Mouse (Mus musculus) heart, embryonic 16.5 days (tissue): Measurements from ENCODE around the gene Pdxp. TPM values are rescaled to one million over a fixed set of nuclear protein-coding genes. Genes with fewer than 3 reads are reported as not detected.
A peak's percentile ranks its signal among the peaks of the same experiment; 100 is the strongest.

Source experiments
- ATAC-seq: fragments of 200-750 bp; cut with Nextera tagmentation; replicated peaks from 2 replicates; pipeline ENCODE4 v1.8.0; 2017; ENCODE audit warnings: moderate number of reproducible peaks; ENCODE audit not compliant: insufficient read depth, low FRiP score; ENCODE audit errors: extremely low read depth
- H3K27ac ChIP-seq: fragments of 300-500 bp; sonication (generic); 2 replicates; pipeline ENCODE4 v1.5.1; 2014; ENCODE audit warnings: mild to moderate bottlenecking, low read length, control low read depth, moderate library complexity
- H3K27me3 ChIP-seq: fragments of 300-500 bp; sonication (generic); 2 replicates; pipeline ENCODE4 v1.6.1; 2014; ENCODE audit warnings: low read length, mixed read lengths; ENCODE audit not compliant: control insufficient read depth, insufficient read depth
- H3K36me3 ChIP-seq: fragments of 300-500 bp; sonication (generic); 2 replicates; pipeline ENCODE4 v1.6.1; 2014; ENCODE audit not compliant: control insufficient read depth, insufficient read depth
- H3K4me1 ChIP-seq: fragments of 300-500 bp; sonication (generic); 2 replicates; pipeline ENCODE4 v1.6.1; 2014; ENCODE audit warnings: low read length, mixed read lengths; ENCODE audit not compliant: control insufficient read depth, insufficient read depth
- H3K4me2 ChIP-seq: fragments of 300-500 bp; sonication (generic); 2 replicates; pipeline ENCODE4 v1.6.1; 2014; ENCODE audit warnings: low read depth, mild to moderate bottlenecking, control low read depth, low read length
- H3K4me3 ChIP-seq: fragments of 300-500 bp; sonication (generic); 2 replicates; pipeline ENCODE4 v1.5.1; 2014; ENCODE audit warnings: mild to moderate bottlenecking, control low read depth, low read length
- H3K9ac ChIP-seq: fragments of 300-500 bp; sonication (generic); 2 replicates; pipeline ENCODE4 v1.6.1; 2014; ENCODE audit warnings: low read length, control low read depth
- H3K9me3 ChIP-seq: fragments of 300-500 bp; sonication (generic); replicated peaks from 2 replicates; pipeline ENCODE4 v1.6.1; 2016; ENCODE audit warnings: low read length; ENCODE audit not compliant: control insufficient read depth
- WGBS: fragments of 180-500 bp; shearing (Covaris S2); extraction: QIAGEN DNeasy Blood & Tissue Kit; methylation state at CpG from one replicate; pipeline ENCODE4 v1.1.7; 2014; 5-methylcytosine and 5-hydroxymethylcytosine counted together
- polyA plus RNA-seq: library from polyadenylated mRNA; unstranded; fragments of >200 nt; fragmentation: Nextera tagmentation; extraction: Ambion mirVana; gene quantifications from 2 replicates; pipeline ENCODE4 v1.2.1, GENCODE M21; 2015

Pdxp gene
- polyA plus RNA-seq, 1 experiment from 2014 or later = 16.9 TPM

GRCm38 (mm10) chr15:78918126-78918525, 4.4 kb downstream of the Pdxp start:
- Histone ChIP-seq H3K4me1 (peaks cover 17% of the 10 kb centered on the region), H3K27me3 (no peaks in the 10 kb centered on the region), H3K4me3 (no peak overlapping the region), H3K9ac (no peak overlapping the region), H3K36me3 (peaks cover 3% of the 10 kb centered on the region; the same call in 1 of the 2 replicates), H3K4me2 (no peak overlapping the region), H3K27ac (no peak overlapping the region), H3K9me3 (no peaks in the 10 kb centered on the region)
- no peak for ATAC-seq
- WGBS = 90% methylated on average over 23 of the region's 23 CpGs

- no peak overlapping the region for H3K9ac ChIP-seq
- 60% methylated on average over 12 of the region's 12 CpGs for WGBS
- peaks cover 3% of the 10 kb centered on the region; the same call in 1 of the 2 replicates for H3K36me3 ChIP-seq
- H3K27me3 ChIP-seq = no peaks in the 10 kb centered on the region
- no peak overlapping the region for H3K27ac ChIP-seq
- H3K4me1 ChIP-seq = peaks cover 12% of the 10 kb centered on the region
- no peaks in the 10 kb centered on the region for H3K9me3 ChIP-seq
- ATAC-seq = no peak
- no peak overlapping the region for H3K4me3 ChIP-seq
- no peak overlapping the region for H3K4me2 ChIP-seq
Observed at GRCm38 (mm10) chr15:78919914-78920313, 6.2 kb downstream of the Pdxp start.

GRCm38 (mm10) chr15:78922700-78923099, 9.0 kb downstream of the Pdxp start:
- H3K36me3 ChIP-seq = peaks cover 3% of the 10 kb centered on the region; the same call in 1 of the 2 replicates
- no peaks in the 10 kb centered on the region for H3K9me3 ChIP-seq
- peaks cover 26% of the 10 kb centered on the region for H3K4me1 ChIP-seq
- no peak overlapping the region for H3K4me3 ChIP-seq
- no peak for ATAC-seq
- 75% methylated on average over 7 of the region's 7 CpGs for WGBS
- no peak overlapping the region for H3K9ac ChIP-seq
- H3K27me3 ChIP-seq = no peaks in the 10 kb centered on the region
- no peak overlapping the region for H3K4me2 ChIP-seq
- no peak overlapping the region for H3K27ac ChIP-seq

GRCm38 (mm10) chr15:78923585-78923984, 9.9 kb downstream of the Pdxp start:
- no peak overlapping the region for H3K9ac ChIP-seq
- no peak overlapping the region for H3K4me3 ChIP-seq
- H3K4me2 ChIP-seq = no peak overlapping the region
- no peaks in the 10 kb centered on the region for H3K9me3 ChIP-seq
- H3K4me1 ChIP-seq = peaks cover 29% of the 10 kb centered on the region
- WGBS = 65% methylated on average over 6 of the region's 6 CpGs
- H3K36me3 ChIP-seq = peaks cover 3% of the 10 kb centered on the region; the same call in 1 of the 2 replicates
- ATAC-seq = no peak
- 0 out of 2 replicates have a peak overlapping the region, but pooled peaks have one; percentile 6 for H3K27ac ChIP-seq
- H3K27me3 ChIP-seq = no peaks in the 10 kb centered on the region

- Histone ChIP-seq H3K4me2 (no peak overlapping the region), H3K4me1 (peaks cover 30% of the 10 kb centered on the region)
- ATAC-seq = no peak
Observed at GRCm38 (mm10) chr15:78925129-78925528, 11.4 kb downstream of the Pdxp start.

GRCm38 (mm10) chr15:78926021-78926919, 12.6 kb downstream of the Pdxp start, which contains the start of gene Lgals1:
Lgals1 (plus strand) TSS chr15:78926725.
- Histone ChIP-seq H3K27ac (peak within 1 kb of the TSS; percentile 99), H3K36me3 (peaks cover 8% of the 10 kb centered on the region; the same call in 1 of the 2 replicates), H3K4me3 (peak within 1 kb of the TSS; percentile 46), H3K4me2 (peak within 1 kb of the TSS; percentile 96), H3K9me3 (no peaks in the 10 kb centered on the region), H3K9ac (peak within 1 kb of the TSS; percentile 61), H3K4me1 (peaks cover 30% of the 10 kb centered on the region), H3K27me3 (no peaks in the 10 kb centered on the region)
- ATAC-seq = peak; percentile 83
- WGBS = 6% methylated on average over 20 of the region's 20 CpGs

More at GRCm38 (mm10) chr15:78925129-78925528, 11.4 kb downstream of the Pdxp start:
- Histone ChIP-seq H3K27me3 (no peaks in the 10 kb centered on the region), H3K9ac (peak overlapping the region; percentile 61; the same call in 1 of the 2 replicates), H3K9me3 (no peaks in the 10 kb centered on the region), H3K36me3 (peaks cover 6% of the 10 kb centered on the region; the same call in 1 of the 2 replicates), H3K4me3 (no peak overlapping the region), H3K27ac (peak overlapping the region; percentile 99)
- WGBS = 26% methylated on average over 8 of the region's 8 CpGs

GRCm38 (mm10) chr15:78927021-78927787, 13.5 kb downstream of the Pdxp start:
- peaks cover 34% of the 10 kb centered on the region for H3K4me1 ChIP-seq
- H3K27ac ChIP-seq = peak overlapping the region; percentile 99
- H3K9me3 ChIP-seq = no peaks in the 10 kb centered on the region
- peak overlapping the region; percentile 96 for H3K4me2 ChIP-seq
- peaks cover 8% of the 10 kb centered on the region; the same call in 1 of the 2 replicates for H3K36me3 ChIP-seq
- no peaks in the 10 kb centered on the region for H3K27me3 ChIP-seq
- 22% methylated on average over 15 of the region's 15 CpGs for WGBS
- H3K4me3 ChIP-seq = peak overlapping the region; percentile 46
- ATAC-seq = no peak
- peak overlapping the region; percentile 61 for H3K9ac ChIP-seq

GRCm38 (mm10) chr15:78927788-78928457, 14.2 kb downstream of the Pdxp start:
- WGBS = 1% methylated on average over 29 of the region's 35 CpGs
- Histone ChIP-seq H3K36me3 (peaks cover 8% of the 10 kb centered on the region; the same call in 1 of the 2 replicates), H3K4me1 (peaks cover 34% of the 10 kb centered on the region), H3K27ac (peak overlapping the region; percentile 99), H3K27me3 (no peaks in the 10 kb centered on the region), H3K4me3 (peak overlapping the region; percentile 46), H3K4me2 (peak overlapping the region; percentile 96), H3K9me3 (no peaks in the 10 kb centered on the region), H3K9ac (peak overlapping the region; percentile 61)
- peak; percentile 17; the same call in 1 of the 2 replicates for ATAC-seq
